In the genomic region with DNA sequence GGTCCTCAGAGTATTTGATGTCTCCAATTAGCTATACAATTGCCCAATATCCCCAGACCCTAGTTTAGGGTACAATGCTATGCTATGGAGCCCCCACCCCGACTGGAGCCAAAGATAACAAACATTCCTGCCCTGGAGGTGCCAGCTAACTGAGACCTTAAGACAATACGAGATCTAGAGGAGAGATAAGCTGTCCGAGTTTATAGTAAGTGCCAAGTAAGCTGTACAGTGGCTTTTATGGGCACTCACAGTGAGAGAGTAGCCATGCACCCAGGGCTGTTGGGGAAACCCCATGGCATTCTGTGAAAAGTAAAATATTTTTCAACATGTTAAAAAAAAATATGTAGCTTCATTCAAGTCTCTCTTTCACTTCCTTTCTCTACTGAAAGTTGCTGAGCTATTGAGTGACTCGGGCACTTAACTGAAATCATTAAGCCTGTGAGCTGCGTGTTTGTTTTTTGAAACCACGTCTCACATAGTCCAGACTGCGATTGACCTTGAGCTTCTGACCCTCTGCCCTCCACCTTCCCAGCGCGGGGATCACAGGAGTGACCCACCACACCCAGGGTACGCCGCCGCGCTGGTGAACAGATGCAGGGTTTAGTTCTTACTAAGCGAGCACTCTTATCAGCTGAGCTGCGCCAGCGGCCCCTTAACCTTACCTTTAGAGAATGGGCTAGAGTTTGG, we compare ENCODE assay signal across 8 mouse cellular contexts. TPM values are rescaled to one million over a fixed set of nuclear protein-coding genes. Genes with fewer than 3 reads are reported as not detected.
DNase-seq lines count a peak whose midpoint lies in the region; ATAC-seq lines count a peak whose summit lies in the region.

No protein-coding gene starts in this region.

- H3K27me3 ChIP-seq in kidney, embryonic 14.5 days (ENCODE audit: control insufficient read depth, insufficient read depth, low read length) = no peaks in the 10 kb centered on the region
- H3K27me3 ChIP-seq in intestine, embryonic 15.5 days (replicated peaks) = no peaks in the 10 kb centered on the region
- no peaks in the 10 kb centered on the region for H3K27me3 ChIP-seq in midbrain, embryonic 16.5 days (ENCODE audit: control insufficient read depth, insufficient read depth, low read depth, low read length)

- H3K4me1 ChIP-seq in kidney, embryonic 14.5 days (ENCODE audit: control insufficient read depth, insufficient read depth, low read length) = peaks cover 25% of the 10 kb centered on the region
- H3K4me1 ChIP-seq in intestine, embryonic 15.5 days (replicated peaks) = peaks cover 22% of the 10 kb centered on the region
- peaks cover 13% of the 10 kb centered on the region for H3K4me1 ChIP-seq in midbrain, embryonic 16.5 days (ENCODE audit: control insufficient read depth, insufficient read depth, low read length)

- H3K4me3 ChIP-seq in kidney, embryonic 14.5 days (ENCODE audit: low read length) = no peak overlapping the region
- H3K4me3 ChIP-seq in intestine, embryonic 15.5 days (replicated peaks) = 0 out of 2 replicates have a peak overlapping the region, but pooled peaks have one; percentile 2
- H3K4me3 ChIP-seq in midbrain, embryonic 16.5 days (ENCODE audit: low read depth, low read length) = no peak overlapping the region

- peak overlapping the region; percentile 84 for H3K27ac ChIP-seq in kidney, embryonic 14.5 days (ENCODE audit: low read depth, low read length)
- peak overlapping the region; percentile 86 for H3K27ac ChIP-seq in intestine, embryonic 15.5 days
- H3K27ac ChIP-seq in midbrain, embryonic 16.5 days (ENCODE audit: low read length) = peak overlapping the region; percentile 57

- no peak for ATAC-seq in kidney, embryonic 14.5 days (ENCODE audit: low FRiP score, low TSS enrichment)
- peak; percentile 62 for ATAC-seq in activated CD4-positive, CD25-positive, alpha-beta regulatory T cell, adult 4 months
- peak; percentile 35 for ATAC-seq in intestine, embryonic 15.5 days
- ATAC-seq in midbrain, embryonic 16.5 days = no peak

- no peaks in the 10 kb centered on the region for H3K9me3 ChIP-seq in kidney, embryonic 14.5 days (ENCODE audit: control insufficient read depth, low read length)
- H3K9me3 ChIP-seq in intestine, embryonic 15.5 days = no peaks in the 10 kb centered on the region
- H3K9me3 ChIP-seq in midbrain, embryonic 16.5 days (replicated peaks; ENCODE audit: control insufficient read depth, low read length, poor library complexity, severe bottlenecking) = no peaks in the 10 kb centered on the region

- DNase-seq in kidney, postnatal 14 days = no peak
- DNase-seq in thymus, postnatal 0 days (ENCODE audit: low spot score) = no peak
- DNase-seq in frontal cortex, postnatal 10 days (ENCODE audit: low spot score in 2 of 2) = no peak
- no peak for DNase-seq in cerebellum, postnatal 36 days

- 45% methylated on average over 16 of the region's 16 CpGs for WGBS in kidney, embryonic 14.5 days
- 40% methylated on average over 16 of the region's 16 CpGs for WGBS in intestine, embryonic 15.5 days
- 82% methylated on average over 16 of the region's 16 CpGs for WGBS in midbrain, embryonic 16.5 days

- H3K4me2 ChIP-seq in kidney, embryonic 14.5 days (replicated peaks; ENCODE audit: low read depth, low read length) = peak overlapping the region; percentile 12; the same call in 1 of the 2 replicates
- peak overlapping the region; percentile 51 for H3K4me2 ChIP-seq in intestine, embryonic 15.5 days (replicated peaks)
- H3K4me2 ChIP-seq in midbrain, embryonic 16.5 days (ENCODE audit: low read length) = no peak overlapping the region

- no peaks in the 10 kb centered on the region for H3K36me3 ChIP-seq in kidney, embryonic 14.5 days (ENCODE audit: control insufficient read depth, insufficient read depth, low read length)
- H3K36me3 ChIP-seq in intestine, embryonic 15.5 days = no peaks in the 10 kb centered on the region
- H3K36me3 ChIP-seq in midbrain, embryonic 16.5 days (ENCODE audit: control insufficient read depth, insufficient read depth, low read length) = no peaks in the 10 kb centered on the region

- H3K9ac ChIP-seq in kidney, embryonic 14.5 days (ENCODE audit: low read depth, low read length) = peak overlapping the region; percentile 24; the same call in 1 of the 2 replicates
- no peak overlapping the region for H3K9ac ChIP-seq in intestine, embryonic 15.5 days
- no peak overlapping the region for H3K9ac ChIP-seq in midbrain, embryonic 16.5 days (ENCODE audit: low read depth, low read length)

RNA-seq across cellular contexts. Expression of gene Rnf43, which starts 27.7 kb away (rescaled TPM):
- polyA plus RNA-seq in kidney, embryonic 14.5 days (2014; fragmentation: Nextera tagmentation; extraction: Ambion mirVana) = 5.9 and 10.4 TPM in 2 replicates
- polyA plus RNA-seq in activated CD4-positive, CD25-positive, alpha-beta regulatory T cell, adult 4 months (2017; shearing (Covaris generic)) = 10 to 100 TPM; 23.8 to 25.3 TPM
- polyA plus RNA-seq in intestine, embryonic 15.5 days (2015; fragmentation: Nextera tagmentation; extraction: Ambion mirVana) = 14.1 and 14.7 TPM in 2 replicates
- polyA plus RNA-seq in midbrain, embryonic 16.5 days (2015; fragmentation: Nextera tagmentation; extraction: Ambion mirVana) = 0.68 and 1.4 TPM in 2 replicates
- polyA plus RNA-seq in thymus, postnatal 0 days (2015; fragmentation: Nextera tagmentation; extraction: Ambion mirVana) = 5.2 and 6.8 TPM in 2 replicates

RNA-seq across cellular contexts. Expression of gene Supt4a, which starts 47.2 kb away (rescaled TPM):
- polyA plus RNA-seq in kidney, embryonic 14.5 days (2014; fragmentation: Nextera tagmentation; extraction: Ambion mirVana) = 188 and 200 TPM in 2 replicates
- polyA plus RNA-seq in activated CD4-positive, CD25-positive, alpha-beta regulatory T cell, adult 4 months (2017; shearing (Covaris generic)) = 100 to 1,000 TPM; 373 to 410 TPM
- polyA plus RNA-seq in intestine, embryonic 15.5 days (2015; fragmentation: Nextera tagmentation; extraction: Ambion mirVana) = 117 and 121 TPM in 2 replicates
- polyA plus RNA-seq in midbrain, embryonic 16.5 days (2015; fragmentation: Nextera tagmentation; extraction: Ambion mirVana) = 127 TPM in 2 replicates
- 425 and 454 TPM in 2 replicates for polyA plus RNA-seq in thymus, postnatal 0 days (2015; fragmentation: Nextera tagmentation; extraction: Ambion mirVana)

Comparison
In these comparisons a context has a peak if more than half of its experiments do, and no peak if none do; other contexts are left out.
1. ATAC-seq: peak in activated CD4-positive, CD25-positive, alpha-beta regulatory T cell, adult 4 months (single experiment) and intestine, embryonic 15.5 days (single experiment); none in kidney, embryonic 14.5 days (single experiment) and midbrain, embryonic 16.5 days (single experiment).
2. Peak in every context shown above with its lines, with median percentiles within 50 percentile points of each other: H3K27ac ChIP-seq.